Mouse (Mus musculus) liver (tissue): ENCODE measurements around the gene Phox2a.

Source experiments
- DNase-seq: peaks from one replicate; pipeline ENCODE4 v3.0.0-alpha.2; 2020; ENCODE audit warnings: mixed read lengths

Phox2a gene

GRCm38 (mm10) chr7:101837606-101838471 is 19.7 kb downstream of the Phox2a start, which contains the start of gene Inppl1:
Gene Inppl1 (minus strand): TSS chr7:101838229.
- peak; percentile 70 for DNase-seq

- DNase-seq, result no peak
Observed at GRCm38 (mm10) chr7:101844186-101844585, 26.1 kb downstream of the Phox2a start.

GRCm38 (mm10) chr7:101847934-101848333 is 29.8 kb downstream of the Phox2a start:
- DNase-seq, result no peak

- DNase-seq, result no peak
Observed at GRCm38 (mm10) chr7:101851689-101852088, 33.6 kb downstream of the Phox2a start.

GRCm38 (mm10) chr7:101852846-101853245 is 34.7 kb downstream of the Phox2a start:
- DNase-seq, result no peak

- no peak for DNase-seq
Observed at GRCm38 (mm10) chr7:101853816-101854215, 35.7 kb downstream of the Phox2a start.

- DNase-seq, result no peak
Observed at GRCm38 (mm10) chr7:101857094-101857493, 39.0 kb downstream of the Phox2a start, which contains the start of gene Folr2. Gene Folr2 (minus strand): TSS chr7:101857194.

- DNase-seq, result no peak
Observed at GRCm38 (mm10) chr7:101858362-101858761, 40.2 kb downstream of the Phox2a start.

- DNase-seq, result no peak
Observed at GRCm38 (mm10) chr7:101860978-101861377, 42.9 kb downstream of the Phox2a start.

- no peak for DNase-seq
Observed at GRCm38 (mm10) chr7:101862291-101862690, 44.2 kb downstream of the Phox2a start.

- DNase-seq, result no peak
Observed at GRCm38 (mm10) chr7:101863415-101863814, 45.3 kb downstream of the Phox2a start, which contains the start of gene Anapc15. Gene Anapc15 (plus strand): TSS chr7:101863715.

- no peak for DNase-seq
Observed at GRCm38 (mm10) chr7:101866491-101867265, 48.6 kb downstream of the Phox2a start.

GRCm38 (mm10) chr7:101867482-101867881 is 49.4 kb downstream of the Phox2a start:
- no peak for DNase-seq

GRCm38 (mm10) chr7:101868241-101869162 is 50.4 kb downstream of the Phox2a start:
- no peak for DNase-seq

GRCm38 (mm10) chr7:101869163-101869500 is 51.0 kb downstream of the Phox2a start:
- no peak for DNase-seq

- DNase-seq, result no peak
Observed at GRCm38 (mm10) chr7:101870629-101871028, 52.5 kb downstream of the Phox2a start, which contains the start of gene Folr1. Gene Folr1 (minus strand): TSS chr7:101870788.

GRCm38 (mm10) chr7:101871296-101871695 is 53.2 kb downstream of the Phox2a start:
- no peak for DNase-seq
